Mouse (Mus musculus): ENCODE measurements at regions not wholly inside any gene's neighbourhood (a gene's known extent, or its start where the extent isn't known, plus 50 kb on each side); places are given as distances from the start of the nearest gene placed in this dataset.

- Histone ChIP-seq H3K4me2 (ENCODE audit: low read length) (no peak overlapping the region), H3K36me3 (ENCODE audit: control insufficient read depth, insufficient read depth, low read length) (no peaks in the 10 kb centered on the region), H3K9me3 (ENCODE audit: control insufficient read depth, low read length) (no peaks in the 10 kb centered on the region), H3K27me3 (replicated peaks; ENCODE audit: control insufficient read depth, insufficient read depth, low read length) (no peaks in the 10 kb centered on the region), H3K9ac (ENCODE audit: low read depth, low read length) (no peak overlapping the region), H3K4me3 (ENCODE audit: low read length) (no peak overlapping the region), H3K27ac (ENCODE audit: low read depth, low read length) (no peak overlapping the region), H3K4me1 (ENCODE audit: control insufficient read depth, insufficient read depth, low read depth, low read length) (peaks cover 2% of the 10 kb centered on the region; the same call in 1 of the 2 replicates)
- 95% methylated on average over 10 of the region's 10 CpGs for WGBS
- ATAC-seq: no peak
Observed at GRCm38 (mm10) chr3:8751356-8751755, 858.5 kb downstream of the Zfp704 start.

GRCm38 (mm10) chr3:8750858-8751257 is 859.0 kb downstream of the Zfp704 start:
- no peak overlapping the region for H3K4me2 ChIP-seq (ENCODE audit: low read length)
- H3K36me3 ChIP-seq (ENCODE audit: control insufficient read depth, insufficient read depth, low read length): no peaks in the 10 kb centered on the region
- no peak overlapping the region for H3K9ac ChIP-seq (ENCODE audit: low read depth, low read length)
- WGBS: 70% methylated on average over 4 of the region's 4 CpGs
- no peak overlapping the region for H3K27ac ChIP-seq (ENCODE audit: low read depth, low read length)
- peaks cover 2% of the 10 kb centered on the region; the same call in 1 of the 2 replicates for H3K4me1 ChIP-seq (ENCODE audit: control insufficient read depth, insufficient read depth, low read depth, low read length)
- ATAC-seq: no peak
- no peaks in the 10 kb centered on the region for H3K9me3 ChIP-seq (ENCODE audit: control insufficient read depth, low read length)
- H3K27me3 ChIP-seq (replicated peaks; ENCODE audit: control insufficient read depth, insufficient read depth, low read length): no peaks in the 10 kb centered on the region
- no peak overlapping the region for H3K4me3 ChIP-seq (ENCODE audit: low read length)

- Histone ChIP-seq H3K27ac (ENCODE audit: low read depth, low read length) (no peak overlapping the region), H3K4me2 (ENCODE audit: low read length) (no peak overlapping the region), H3K9ac (ENCODE audit: low read depth, low read length) (no peak overlapping the region), H3K36me3 (ENCODE audit: control insufficient read depth, insufficient read depth, low read length) (no peaks in the 10 kb centered on the region), H3K4me1 (ENCODE audit: control insufficient read depth, insufficient read depth, low read depth, low read length) (peaks cover 2% of the 10 kb centered on the region; the same call in 1 of the 2 replicates), H3K9me3 (ENCODE audit: control insufficient read depth, low read length) (no peaks in the 10 kb centered on the region), H3K27me3 (replicated peaks; ENCODE audit: control insufficient read depth, insufficient read depth, low read length) (no peaks in the 10 kb centered on the region), H3K4me3 (ENCODE audit: low read length) (no peak overlapping the region)
- 91% methylated on average over 11 of the region's 11 CpGs for WGBS
- ATAC-seq: no peak
Observed at GRCm38 (mm10) chr3:8750162-8750561, 859.7 kb downstream of the Zfp704 start.

GRCm38 (mm10) chr3:8747201-8747600 is 862.7 kb downstream of the Zfp704 start:
- Histone ChIP-seq H3K27ac (ENCODE audit: low read depth, low read length) (no peak overlapping the region), H3K27me3 (replicated peaks; ENCODE audit: control insufficient read depth, insufficient read depth, low read length) (no peaks in the 10 kb centered on the region), H3K4me1 (ENCODE audit: control insufficient read depth, insufficient read depth, low read depth, low read length) (no peaks in the 10 kb centered on the region), H3K36me3 (ENCODE audit: control insufficient read depth, insufficient read depth, low read length) (no peaks in the 10 kb centered on the region), H3K4me2 (ENCODE audit: low read length) (no peak overlapping the region), H3K9ac (ENCODE audit: low read depth, low read length) (no peak overlapping the region), H3K4me3 (ENCODE audit: low read length) (no peak overlapping the region), H3K9me3 (ENCODE audit: control insufficient read depth, low read length) (no peaks in the 10 kb centered on the region)
- ATAC-seq: no peak
- 95% methylated on average over 4 of the region's 4 CpGs for WGBS

DNA sequence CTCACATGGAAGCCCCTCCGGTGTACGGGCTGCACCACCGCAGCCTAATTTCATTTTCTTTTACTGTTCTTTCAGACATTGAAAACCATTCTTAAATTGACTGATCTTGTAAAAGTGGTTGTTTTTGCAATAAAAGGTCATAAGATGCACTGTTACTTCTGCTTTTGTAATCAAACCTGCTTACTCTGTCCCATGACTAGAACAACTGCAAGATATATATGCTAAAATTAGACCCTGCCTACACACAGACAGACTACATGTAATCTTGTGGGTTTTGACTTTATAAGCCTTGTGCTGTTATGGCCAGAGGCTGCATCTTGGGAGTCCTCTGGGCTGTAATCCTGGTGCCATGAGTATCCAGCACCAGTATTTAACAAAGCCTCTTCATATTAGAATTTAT is 863.2 kb downstream of the Zfp704 start:
- Histone ChIP-seq H3K4me1 (ENCODE audit: control insufficient read depth, insufficient read depth, low read depth, low read length) (no peaks in the 10 kb centered on the region), H3K27me3 (replicated peaks; ENCODE audit: control insufficient read depth, insufficient read depth, low read length) (no peaks in the 10 kb centered on the region), H3K27ac (ENCODE audit: low read depth, low read length) (no peak overlapping the region), H3K4me3 (ENCODE audit: low read length) (no peak overlapping the region), H3K9ac (ENCODE audit: low read depth, low read length) (no peak overlapping the region), H3K36me3 (ENCODE audit: control insufficient read depth, insufficient read depth, low read length) (no peaks in the 10 kb centered on the region), H3K9me3 (ENCODE audit: control insufficient read depth, low read length) (no peaks in the 10 kb centered on the region), H3K4me2 (ENCODE audit: low read length) (no peak overlapping the region)
- ATAC-seq: no peak
- WGBS: 94% methylated on average over 3 of the region's 3 CpGs

GRCm38 (mm10) chr3:8746037-8746436 is 863.8 kb downstream of the Zfp704 start:
- Histone ChIP-seq H3K27me3 (replicated peaks; ENCODE audit: control insufficient read depth, insufficient read depth, low read length) (no peaks in the 10 kb centered on the region), H3K4me2 (ENCODE audit: low read length) (no peak overlapping the region), H3K9me3 (ENCODE audit: control insufficient read depth, low read length) (no peaks in the 10 kb centered on the region), H3K4me1 (ENCODE audit: control insufficient read depth, insufficient read depth, low read depth, low read length) (no peaks in the 10 kb centered on the region), H3K4me3 (ENCODE audit: low read length) (no peak overlapping the region), H3K27ac (ENCODE audit: low read depth, low read length) (no peak overlapping the region), H3K9ac (ENCODE audit: low read depth, low read length) (no peak overlapping the region), H3K36me3 (ENCODE audit: control insufficient read depth, insufficient read depth, low read length) (no peaks in the 10 kb centered on the region)
- no peak for ATAC-seq
- WGBS: 95% methylated on average over 1 of the region's 1 CpGs

DNA sequence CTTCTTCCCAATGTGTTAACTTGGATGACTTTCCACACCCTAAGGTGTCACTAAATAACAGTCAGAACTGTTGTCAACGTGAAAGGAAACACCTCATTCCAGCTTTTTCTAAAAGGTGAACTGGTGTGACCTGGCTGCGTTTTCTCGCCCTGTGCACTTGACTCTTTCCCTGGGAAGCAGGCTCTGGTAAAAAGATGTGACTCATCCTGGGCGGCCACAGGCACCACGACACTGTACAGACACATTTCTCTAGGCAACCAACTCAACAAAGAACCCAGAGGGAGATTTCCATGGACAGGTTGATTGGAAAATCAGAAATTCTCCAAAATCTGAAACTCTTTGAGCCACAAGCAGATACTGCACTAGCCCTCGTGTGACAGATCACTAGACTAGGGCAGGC is 865.0 kb downstream of the Zfp704 start:
- Histone ChIP-seq H3K9me3 (ENCODE audit: control insufficient read depth, low read length) (no peaks in the 10 kb centered on the region), H3K27ac (ENCODE audit: low read depth, low read length) (no peak overlapping the region), H3K4me3 (ENCODE audit: low read length) (no peak overlapping the region), H3K27me3 (replicated peaks; ENCODE audit: control insufficient read depth, insufficient read depth, low read length) (no peaks in the 10 kb centered on the region), H3K36me3 (ENCODE audit: control insufficient read depth, insufficient read depth, low read length) (no peaks in the 10 kb centered on the region), H3K9ac (ENCODE audit: low read depth, low read length) (no peak overlapping the region), H3K4me1 (ENCODE audit: control insufficient read depth, insufficient read depth, low read depth, low read length) (no peaks in the 10 kb centered on the region), H3K4me2 (ENCODE audit: low read length) (no peak overlapping the region)
- ATAC-seq: no peak
- 78% methylated on average over 6 of the region's 6 CpGs for WGBS

DNA sequence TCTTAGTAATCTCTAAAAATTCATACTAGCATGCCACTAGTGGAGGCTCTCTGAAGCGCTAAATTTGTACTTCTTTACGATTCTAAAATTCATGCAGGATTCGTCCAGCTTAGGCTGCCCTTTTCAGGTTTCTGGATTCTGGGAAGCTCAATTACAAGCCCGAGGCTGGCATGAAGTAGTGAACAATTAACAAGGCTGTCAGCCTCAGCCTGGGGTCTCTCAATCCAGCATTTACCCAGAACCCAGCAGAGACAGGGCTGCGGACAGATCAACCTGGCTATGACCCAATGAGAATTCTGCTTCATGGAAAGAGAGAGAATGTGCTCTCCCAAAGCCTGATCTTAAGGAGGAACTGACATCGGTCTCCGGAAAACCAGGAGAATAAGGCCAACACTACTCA is 866.2 kb downstream of the Zfp704 start:
- H3K36me3 ChIP-seq (ENCODE audit: control insufficient read depth, insufficient read depth, low read length): no peaks in the 10 kb centered on the region
- 70% methylated on average over 7 of the region's 7 CpGs for WGBS
- no peak overlapping the region for H3K9ac ChIP-seq (ENCODE audit: low read depth, low read length)
- no peak overlapping the region for H3K4me2 ChIP-seq (ENCODE audit: low read length)
- H3K4me3 ChIP-seq (ENCODE audit: low read length): no peak overlapping the region
- H3K4me1 ChIP-seq (ENCODE audit: control insufficient read depth, insufficient read depth, low read depth, low read length): no peaks in the 10 kb centered on the region
- no peaks in the 10 kb centered on the region for H3K27me3 ChIP-seq (replicated peaks; ENCODE audit: control insufficient read depth, insufficient read depth, low read length)
- ATAC-seq: no peak
- no peaks in the 10 kb centered on the region for H3K9me3 ChIP-seq (ENCODE audit: control insufficient read depth, low read length)
- no peak overlapping the region for H3K27ac ChIP-seq (ENCODE audit: low read depth, low read length)

DNA sequence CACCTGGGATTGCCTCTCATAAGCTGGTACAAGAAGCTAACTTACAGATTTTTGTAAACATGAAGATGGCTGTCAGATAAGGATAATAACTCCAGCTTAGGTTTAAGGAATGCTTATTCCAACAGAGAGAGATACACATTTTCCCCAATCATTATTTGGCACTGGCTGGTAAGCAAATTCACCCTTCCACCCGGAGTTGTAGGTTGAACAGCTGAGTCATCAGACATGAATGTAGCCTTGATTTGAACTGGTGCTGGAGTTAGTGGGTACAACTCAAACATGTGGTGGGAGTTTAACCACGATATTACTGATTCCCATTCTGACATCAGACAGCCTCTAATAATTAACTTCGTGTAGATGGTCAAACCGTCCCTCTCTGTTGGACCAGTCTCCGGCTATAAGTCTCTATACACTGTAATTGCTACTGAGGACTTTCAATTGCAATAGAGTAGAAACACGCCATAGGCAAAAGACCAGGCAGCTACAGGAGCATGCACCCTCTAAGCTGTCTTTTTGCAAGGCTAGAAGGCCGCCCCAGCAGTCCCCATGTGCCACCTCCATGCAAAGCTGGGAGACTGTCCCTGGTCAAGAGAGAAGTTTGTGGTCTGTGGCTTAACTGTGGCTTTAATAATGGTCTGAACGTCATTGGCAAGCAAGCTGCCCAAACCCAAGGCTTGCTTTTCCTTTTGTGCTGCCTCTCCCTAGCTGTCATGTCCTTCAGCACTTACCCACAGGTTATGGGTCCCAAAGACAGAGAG is 868.4 kb downstream of the Zfp704 start:
- no peaks in the 10 kb centered on the region for H3K27me3 ChIP-seq (replicated peaks; ENCODE audit: control insufficient read depth, insufficient read depth, low read length)
- H3K4me1 ChIP-seq (ENCODE audit: control insufficient read depth, insufficient read depth, low read depth, low read length): peaks cover under 1% of the 10 kb centered on the region; the same call in 1 of the 2 replicates
- no peaks in the 10 kb centered on the region for H3K9me3 ChIP-seq (ENCODE audit: control insufficient read depth, low read length)
- H3K4me3 ChIP-seq (ENCODE audit: low read length): no peak overlapping the region
- H3K27ac ChIP-seq (ENCODE audit: low read depth, low read length): no peak overlapping the region
- no peak overlapping the region for H3K9ac ChIP-seq (ENCODE audit: low read depth, low read length)
- H3K4me2 ChIP-seq (ENCODE audit: low read length): no peak overlapping the region
- H3K36me3 ChIP-seq (ENCODE audit: control insufficient read depth, insufficient read depth, low read length): no peaks in the 10 kb centered on the region
- ATAC-seq: no peak
- 88% methylated on average over 8 of the region's 8 CpGs for WGBS
